Mouse (Mus musculus) ES-Bruce4 (cell line): ENCODE results near the gene Eif4a2.

ENCODE experiments used
- CTCF ChIP-seq: IDR thresholded peaks from one replicate; pipeline ENCODE4 v1.8.1; 2011; ENCODE audit warnings: low read depth, low read length
- EP300 ChIP-seq: IDR thresholded peaks from 2 replicates; pipeline ENCODE4 v1.6.1; 2011; ENCODE audit warnings: low read depth, low read length; ENCODE audit not compliant: insufficient read depth
- POLR2A ChIP-seq: IDR thresholded peaks from one replicate; pipeline ENCODE4 v1.8.1; 2011; ENCODE audit warnings: low read length; ENCODE audit not compliant: insufficient read depth

GRCm38 (mm10) chr16:23159749-23160148 lies 52.5 kb downstream of the Eif4a2 start:
- no peak for TF ChIP-seq EP300
- no peak for TF ChIP-seq CTCF
- TF ChIP-seq POLR2A: no peak
